Mouse (Mus musculus): ENCODE data around the gene Grm3. TPM values are rescaled to one million over a fixed set of nuclear protein-coding genes. Genes with fewer than 3 reads are reported as not detected.
A peak's percentile ranks its signal among the peaks of the same experiment; 100 is the strongest.

Gene Grm3
- total RNA-seq, 2 experiments from 2014 or later: 116 to 119 TPM

- DNase-seq (ENCODE audit: low spot score in 2 of 2): no peak
These were observed 100.6 kb downstream of the Grm3 start for GRCm38 (mm10) chr5:9624396-9624795.

GRCm38 (mm10) chr5:9623095-9623459, 101.9 kb downstream of the Grm3 start:
- no peak for DNase-seq (ENCODE audit: low spot score in 2 of 2)

GRCm38 (mm10) chr5:9622264-9623094, 102.5 kb downstream of the Grm3 start:
- no peak for DNase-seq (ENCODE audit: low spot score in 2 of 2)

GRCm38 (mm10) chr5:9621417-9622067, 103.4 kb downstream of the Grm3 start:
- no peak for DNase-seq (ENCODE audit: low spot score in 2 of 2)

- DNase-seq (ENCODE audit: low spot score in 2 of 2): no peak
These were observed 145.9 kb downstream of the Grm3 start for GRCm38 (mm10) chr5:9579021-9579420.

- DNase-seq (ENCODE audit: low spot score in 2 of 2): no peak
These were observed 146.4 kb downstream of the Grm3 start for GRCm38 (mm10) chr5:9578571-9578970.

- peak in 1 of 2 experiments; percentile 43 for DNase-seq (ENCODE audit: low spot score in 2 of 2)
These were observed 154.0 kb downstream of the Grm3 start for GRCm38 (mm10) chr5:9570946-9571345.

GRCm38 (mm10) chr5:9557706-9558105, 167.3 kb downstream of the Grm3 start:
- DNase-seq (ENCODE audit: low spot score in 2 of 2): no peak

GRCm38 (mm10) chr5:9540822-9541557, 184.0 kb downstream of the Grm3 start:
- peak; percentile 60 to 61 for DNase-seq (ENCODE audit: low spot score in 2 of 2)

- no peak for DNase-seq (ENCODE audit: low spot score in 2 of 2)
These were observed 199.5 kb downstream of the Grm3 start for GRCm38 (mm10) chr5:9525507-9525906.

- no peak for DNase-seq (ENCODE audit: low spot score in 2 of 2)
These were observed 213.9 kb downstream of the Grm3 start for GRCm38 (mm10) chr5:9511027-9511426.

GRCm38 (mm10) chr5:9497235-9497634, 227.7 kb downstream of the Grm3 start:
- no peak for DNase-seq (ENCODE audit: low spot score in 2 of 2)

- peak; percentile 58 to 74 for DNase-seq (ENCODE audit: low spot score in 2 of 2)
These were observed 229.5 kb downstream of the Grm3 start for GRCm38 (mm10) chr5:9495456-9495855.

- no peak for DNase-seq (ENCODE audit: low spot score in 2 of 2)
These were observed 247.4 kb downstream of the Grm3 start for GRCm38 (mm10) chr5:9477587-9477986.

- no peak for DNase-seq (ENCODE audit: low spot score in 2 of 2)
These were observed 271.7 kb downstream of the Grm3 start for GRCm38 (mm10) chr5:9453298-9453697.

GRCm38 (mm10) chr5:9449570-9449969, 275.4 kb downstream of the Grm3 start:
- DNase-seq (ENCODE audit: low spot score in 2 of 2): peak; percentile 57 to 63

- no peak for DNase-seq (ENCODE audit: low spot score in 2 of 2)
These were observed 276.0 kb downstream of the Grm3 start for GRCm38 (mm10) chr5:9448931-9449330.

GRCm38 (mm10) chr5:9446146-9446545, 278.8 kb downstream of the Grm3 start:
- no peak for DNase-seq (ENCODE audit: low spot score in 2 of 2)

Measured in left cerebral cortex, adult 18-20 months (tissue).